Mouse (Mus musculus): ENCODE results near the gene Atp8b2.

Gene Atp8b2

GRCm38 (mm10) chr3:89959435-89959834, 3.9 kb downstream of the Atp8b2 start:
- DNase-seq (ENCODE audit: low read depth), result peak; percentile 33

GRCm38 (mm10) chr3:89957880-89958279, 5.4 kb downstream of the Atp8b2 start:
- no peak for DNase-seq (ENCODE audit: low read depth)

- DNase-seq (ENCODE audit: low read depth), result no peak
These were observed 6.9 kb downstream of the Atp8b2 start for GRCm38 (mm10) chr3:89956177-89956971.

- peak; percentile 91 for DNase-seq (ENCODE audit: low read depth)
These were observed 9.9 kb downstream of the Atp8b2 start for GRCm38 (mm10) chr3:89953420-89953819.

GRCm38 (mm10) chr3:89948655-89949054, 14.7 kb downstream of the Atp8b2 start:
- no peak for DNase-seq (ENCODE audit: low read depth)

GRCm38 (mm10) chr3:89948021-89948420, 15.3 kb downstream of the Atp8b2 start:
- no peak for DNase-seq (ENCODE audit: low read depth)

GRCm38 (mm10) chr3:89945026-89945425, 18.3 kb downstream of the Atp8b2 start:
- no peak for DNase-seq (ENCODE audit: low read depth)

GRCm38 (mm10) chr3:89942894-89943293, 20.4 kb downstream of the Atp8b2 start:
- DNase-seq (ENCODE audit: low read depth), result no peak

- no peak for DNase-seq (ENCODE audit: low read depth)
These were observed 26.8 kb downstream of the Atp8b2 start for GRCm38 (mm10) chr3:89936495-89936894.

- no peak for DNase-seq (ENCODE audit: low read depth)
These were observed 30.4 kb downstream of the Atp8b2 start for GRCm38 (mm10) chr3:89932925-89933324.

- no peak for DNase-seq (ENCODE audit: low read depth)
These were observed 34.4 kb downstream of the Atp8b2 start for GRCm38 (mm10) chr3:89928956-89929355.

- DNase-seq (ENCODE audit: low read depth), result peak; percentile 37
These were observed 36.9 kb downstream of the Atp8b2 start for GRCm38 (mm10) chr3:89926440-89926839.

GRCm38 (mm10) chr3:89920711-89921110, 42.6 kb downstream of the Atp8b2 start:
- no peak for DNase-seq (ENCODE audit: low read depth)

- DNase-seq (ENCODE audit: low read depth), result no peak
These were observed 45.9 kb downstream of the Atp8b2 start for GRCm38 (mm10) chr3:89917408-89917807.

GRCm38 (mm10) chr3:89916622-89917021, 46.7 kb downstream of the Atp8b2 start:
- no peak for DNase-seq (ENCODE audit: low read depth)

GRCm38 (mm10) chr3:89914700-89915099, 48.6 kb downstream of the Atp8b2 start:
- DNase-seq (ENCODE audit: low read depth), result no peak

- DNase-seq (ENCODE audit: low read depth), result peak; percentile 81
These were observed 50.5 kb downstream of the Atp8b2 start, which contains the start of gene Il6ra for GRCm38 (mm10) chr3:89912543-89913391. Il6ra (minus strand) TSS chr3:89913196.

GRCm38 (mm10) chr3:89912108-89912542, 51.2 kb downstream of the Atp8b2 start:
- no peak for DNase-seq (ENCODE audit: low read depth)

GRCm38 (mm10) chr3:89911207-89911606, 52.1 kb downstream of the Atp8b2 start:
- peak; percentile 65 for DNase-seq (ENCODE audit: low read depth)

- DNase-seq (ENCODE audit: low read depth), result no peak
These were observed 53.4 kb downstream of the Atp8b2 start for GRCm38 (mm10) chr3:89909703-89910542.

GRCm38 (mm10) chr3:89908836-89909235, 54.5 kb downstream of the Atp8b2 start:
- peak; percentile 59 for DNase-seq (ENCODE audit: low read depth)

- DNase-seq (ENCODE audit: low read depth), result no peak
These were observed 55.5 kb downstream of the Atp8b2 start for GRCm38 (mm10) chr3:89907846-89908245.
